Mouse (Mus musculus): Measurements from ENCODE around the gene Gm49369. TPM values are rescaled to one million over a fixed set of nuclear protein-coding genes. Genes with fewer than 3 reads are reported as not detected.

Gm49369 gene
- polyA plus RNA-seq, 1 experiment from 2014 or later = not detected

DNA sequence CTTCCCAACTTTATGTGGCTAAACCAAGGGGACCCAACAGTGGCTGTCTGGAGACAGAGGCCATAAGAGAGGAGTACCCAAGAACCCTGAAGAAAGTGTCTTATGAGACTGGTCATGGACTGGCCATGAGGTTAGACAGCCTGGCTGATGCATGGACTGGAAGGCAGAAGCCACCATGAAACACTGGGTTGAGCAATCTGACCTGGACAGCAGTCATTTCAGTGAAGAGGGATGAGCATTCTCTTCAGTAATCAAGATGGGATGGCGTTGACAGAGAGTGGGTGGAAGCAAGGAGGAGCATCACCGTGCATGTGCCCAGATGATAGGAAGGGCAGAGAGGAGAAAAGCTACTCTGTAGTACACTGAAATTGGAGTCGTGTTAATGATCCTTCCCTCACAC is 8.6 kb upstream of the Gm49369 start:
- no peak for ATAC-seq
- no peak overlapping the region for H3K4me3 ChIP-seq (ENCODE audit: low read depth, low read length)
- H3K36me3 ChIP-seq (ENCODE audit: control insufficient read depth, insufficient read depth) = no peaks in the 10 kb centered on the region
- H3K4me1 ChIP-seq (replicated peaks; ENCODE audit: control insufficient read depth, insufficient read depth, low read length) = peaks cover 6% of the 10 kb centered on the region
- 73% methylated on average over 3 of the region's 3 CpGs for WGBS
- no peak overlapping the region for H3K27ac ChIP-seq (ENCODE audit: low read depth, low read length)
- TF ChIP-seq CTCF (IDR thresholded peaks at IDR 0.05; ENCODE audit: low read depth) = no peak
- H3K4me2 ChIP-seq (replicated peaks; ENCODE audit: low read depth) = no peak overlapping the region
- H3K9me3 ChIP-seq (ENCODE audit: control insufficient read depth) = no peaks in the 10 kb centered on the region
- H3K9ac ChIP-seq (ENCODE audit: low read depth, low read length) = no peak overlapping the region
- H3K27me3 ChIP-seq (replicated peaks; ENCODE audit: control insufficient read depth, insufficient read depth, low read length) = no peaks in the 10 kb centered on the region

DNA sequence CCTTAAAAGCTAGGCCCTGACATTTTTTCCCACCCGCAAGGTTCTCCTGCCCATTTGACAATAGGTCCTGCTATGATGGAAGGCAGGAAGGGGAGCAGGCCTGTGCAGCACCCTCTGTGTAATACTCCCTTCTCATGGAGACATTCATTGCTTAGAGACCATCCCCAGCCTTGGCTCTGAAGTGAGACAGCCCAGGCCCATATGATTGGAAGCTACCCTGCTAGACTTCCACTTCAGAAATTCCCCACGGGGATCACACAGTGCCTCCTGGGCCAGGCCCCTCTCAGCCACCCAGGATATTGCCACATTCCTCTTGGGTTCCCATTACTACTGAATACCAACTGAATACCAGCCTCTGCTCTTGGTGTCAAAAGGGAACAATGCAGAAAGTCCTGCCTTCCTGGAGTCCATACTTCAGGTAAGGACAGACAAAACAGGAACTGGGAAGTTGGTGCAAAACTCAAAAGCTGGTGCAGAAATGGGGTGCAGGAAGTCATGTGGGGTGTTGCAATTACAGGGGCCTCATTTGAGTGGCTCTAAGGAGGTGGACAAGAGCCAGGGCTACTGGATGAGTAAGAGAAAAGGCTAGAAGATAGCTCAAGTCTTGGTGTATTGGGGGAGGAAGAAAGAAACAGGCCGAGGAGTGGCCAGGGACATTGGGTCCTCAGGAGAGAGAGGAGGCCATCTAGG is 7.6 kb upstream of the Gm49369 start:
- H3K4me2 ChIP-seq (replicated peaks; ENCODE audit: low read depth) = no peak overlapping the region
- H3K36me3 ChIP-seq (ENCODE audit: control insufficient read depth, insufficient read depth) = peaks cover 5% of the 10 kb centered on the region
- no peak overlapping the region for H3K9ac ChIP-seq (ENCODE audit: low read depth, low read length)
- WGBS = 87% methylated on average over 3 of the region's 3 CpGs
- no peak overlapping the region for H3K4me3 ChIP-seq (ENCODE audit: low read depth, low read length)
- H3K27me3 ChIP-seq (replicated peaks; ENCODE audit: control insufficient read depth, insufficient read depth, low read length) = no peaks in the 10 kb centered on the region
- ATAC-seq = no peak
- TF ChIP-seq CTCF (IDR thresholded peaks at IDR 0.05; ENCODE audit: low read depth) = no peak
- peaks cover 9% of the 10 kb centered on the region for H3K4me1 ChIP-seq (replicated peaks; ENCODE audit: control insufficient read depth, insufficient read depth, low read length)
- H3K27ac ChIP-seq (ENCODE audit: low read depth, low read length) = no peak overlapping the region
- no peaks in the 10 kb centered on the region for H3K9me3 ChIP-seq (ENCODE audit: control insufficient read depth)

DNA sequence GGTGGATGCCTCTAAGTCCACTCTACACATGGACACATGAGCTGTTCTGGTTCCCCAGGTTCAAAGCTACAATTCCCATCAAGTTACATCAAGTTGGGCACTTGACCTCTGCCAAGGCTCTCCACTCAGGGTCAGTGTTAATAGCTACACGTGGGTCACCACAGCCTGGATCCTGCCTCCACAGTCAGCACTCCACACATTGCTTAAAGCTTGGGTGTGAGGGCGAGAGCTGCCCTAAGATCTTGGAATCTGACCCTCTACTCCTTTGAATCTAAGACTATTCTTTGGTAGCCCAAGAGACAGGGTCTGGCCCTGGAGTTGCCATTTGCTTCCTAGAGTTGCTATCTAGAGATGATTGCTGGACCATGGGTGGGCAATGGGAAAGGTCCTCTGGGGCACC is 6.3 kb upstream of the Gm49369 start:
- H3K36me3 ChIP-seq (ENCODE audit: control insufficient read depth, insufficient read depth) = peaks cover 18% of the 10 kb centered on the region
- no peaks in the 10 kb centered on the region for H3K9me3 ChIP-seq (ENCODE audit: control insufficient read depth)
- ATAC-seq = no peak
- TF ChIP-seq CTCF (IDR thresholded peaks at IDR 0.05; ENCODE audit: low read depth) = no peak
- WGBS = 97% methylated on average over 2 of the region's 2 CpGs
- peaks cover 9% of the 10 kb centered on the region for H3K4me1 ChIP-seq (replicated peaks; ENCODE audit: control insufficient read depth, insufficient read depth, low read length)
- H3K4me3 ChIP-seq (ENCODE audit: low read depth, low read length) = no peak overlapping the region
- H3K4me2 ChIP-seq (replicated peaks; ENCODE audit: low read depth) = no peak overlapping the region
- no peaks in the 10 kb centered on the region for H3K27me3 ChIP-seq (replicated peaks; ENCODE audit: control insufficient read depth, insufficient read depth, low read length)
- no peak overlapping the region for H3K9ac ChIP-seq (ENCODE audit: low read depth, low read length)
- no peak overlapping the region for H3K27ac ChIP-seq (ENCODE audit: low read depth, low read length)

GRCm38 (mm10) chr7:142388198-142388597 is 5.7 kb upstream of the Gm49369 start:
- peaks cover 24% of the 10 kb centered on the region for H3K36me3 ChIP-seq (ENCODE audit: control insufficient read depth, insufficient read depth)
- H3K4me1 ChIP-seq (replicated peaks; ENCODE audit: control insufficient read depth, insufficient read depth, low read length) = peaks cover 9% of the 10 kb centered on the region
- WGBS = 91% methylated on average over 1 of the region's 1 CpGs
- H3K9me3 ChIP-seq (ENCODE audit: control insufficient read depth) = no peaks in the 10 kb centered on the region
- ATAC-seq = peak; percentile 31
- TF ChIP-seq CTCF (IDR thresholded peaks at IDR 0.05; ENCODE audit: low read depth) = no peak
- H3K4me3 ChIP-seq (ENCODE audit: low read depth, low read length) = 0 out of 2 replicates have a peak overlapping the region, but pooled peaks have one; percentile 70
- peak overlapping the region; percentile 82; the same call in 1 of the 2 replicates for H3K27ac ChIP-seq (ENCODE audit: low read depth, low read length)
- peak overlapping the region; percentile 91 for H3K4me2 ChIP-seq (replicated peaks; ENCODE audit: low read depth)
- no peaks in the 10 kb centered on the region for H3K27me3 ChIP-seq (replicated peaks; ENCODE audit: control insufficient read depth, insufficient read depth, low read length)
- no peak overlapping the region for H3K9ac ChIP-seq (ENCODE audit: low read depth, low read length)

DNA sequence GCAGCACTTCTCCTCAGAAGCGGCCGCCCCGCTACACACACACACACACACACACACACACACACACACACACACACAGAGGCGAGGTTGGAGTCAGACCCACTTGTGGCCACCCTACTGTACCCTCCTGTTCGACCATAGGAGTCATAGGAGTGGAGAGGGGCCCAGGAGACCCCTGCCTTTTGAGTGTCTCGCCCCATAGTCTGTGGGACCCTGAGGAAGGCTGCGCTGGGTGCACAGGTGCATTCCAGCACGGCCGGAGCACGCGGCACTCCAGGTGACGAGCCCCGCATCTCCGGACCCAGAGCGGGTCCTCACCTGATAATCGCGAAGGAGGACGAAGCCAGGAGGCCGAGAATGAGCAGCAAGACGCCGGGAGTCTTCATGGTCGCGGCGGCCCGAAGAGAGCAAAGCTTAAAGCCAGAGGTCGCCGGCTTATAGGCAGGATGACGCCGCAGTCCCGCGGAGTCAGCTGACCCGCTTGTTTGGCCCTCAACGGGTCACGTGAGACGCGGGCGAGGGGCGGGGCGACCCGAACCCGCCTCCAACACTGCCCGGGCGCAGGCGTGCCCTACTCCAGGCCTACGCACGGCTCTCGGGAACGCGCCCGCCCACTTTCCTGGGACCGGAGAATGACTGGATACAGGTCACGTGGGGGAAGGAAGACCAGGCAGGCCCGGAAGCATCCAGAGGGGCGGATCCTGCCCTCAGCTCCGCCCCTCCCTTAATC is 5.1 kb upstream of the Gm49369 start, which contains the start of gene Ctsd:
Gene Ctsd (minus strand): TSS at position 620 of the 730 bp plus-strand sequence.
- under 1% methylated on average over 55 of the region's 55 CpGs for WGBS
- no peaks in the 10 kb centered on the region for H3K27me3 ChIP-seq (replicated peaks; ENCODE audit: control insufficient read depth, insufficient read depth, low read length)
- no peak for TF ChIP-seq CTCF (IDR thresholded peaks at IDR 0.05; ENCODE audit: low read depth)
- no peaks in the 10 kb centered on the region for H3K9me3 ChIP-seq (ENCODE audit: control insufficient read depth)
- H3K4me2 ChIP-seq (replicated peaks; ENCODE audit: low read depth) = peak within 1 kb of the TSS; percentile 91
- peak within 1 kb of the TSS; percentile 83 for H3K9ac ChIP-seq (ENCODE audit: low read depth, low read length)
- peak; percentile 97 for ATAC-seq
- H3K27ac ChIP-seq (ENCODE audit: low read depth, low read length) = peak within 1 kb of the TSS; percentile 82
- peak within 1 kb of the TSS; percentile 70 for H3K4me3 ChIP-seq (ENCODE audit: low read depth, low read length)
- H3K4me1 ChIP-seq (replicated peaks; ENCODE audit: control insufficient read depth, insufficient read depth, low read length) = peaks cover 9% of the 10 kb centered on the region
- H3K36me3 ChIP-seq (ENCODE audit: control insufficient read depth, insufficient read depth) = peaks cover 30% of the 10 kb centered on the region

DNA sequence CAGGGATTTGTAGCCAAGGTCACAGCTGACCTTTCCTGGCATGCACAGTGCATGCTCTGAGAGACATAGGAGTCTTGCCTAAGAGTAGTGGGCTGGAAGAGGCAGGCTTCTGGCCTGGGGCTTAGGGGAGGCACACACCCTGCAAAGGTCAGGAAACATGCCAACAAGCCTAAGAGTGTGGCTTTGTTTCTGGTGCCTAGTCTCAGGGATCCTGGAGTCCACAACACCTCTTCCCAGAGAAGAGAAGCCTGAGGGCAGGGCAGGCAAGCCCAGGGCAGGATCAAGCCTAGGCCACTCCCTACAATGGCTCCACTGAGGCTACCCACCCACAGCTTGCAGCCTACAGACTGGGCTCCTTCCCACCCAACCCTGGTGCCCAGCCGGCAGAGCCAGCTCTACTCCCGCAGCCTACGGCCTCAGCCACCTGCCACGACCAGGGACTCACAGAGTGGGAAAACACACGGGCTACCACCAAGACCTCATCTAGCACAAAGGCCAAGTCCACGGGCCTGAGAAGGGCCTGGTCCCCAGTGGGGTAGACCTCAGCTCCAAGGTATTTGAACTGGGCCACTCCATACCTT is 4.2 kb upstream of the Gm49369 start:
- peaks cover 9% of the 10 kb centered on the region for H3K4me1 ChIP-seq (replicated peaks; ENCODE audit: control insufficient read depth, insufficient read depth, low read length)
- H3K27me3 ChIP-seq (replicated peaks; ENCODE audit: control insufficient read depth, insufficient read depth, low read length) = no peaks in the 10 kb centered on the region
- H3K9me3 ChIP-seq (ENCODE audit: control insufficient read depth) = no peaks in the 10 kb centered on the region
- WGBS = 30% methylated on average over 6 of the region's 6 CpGs
- H3K36me3 ChIP-seq (ENCODE audit: control insufficient read depth, insufficient read depth) = peaks cover 39% of the 10 kb centered on the region
- peak overlapping the region; percentile 91 for H3K4me2 ChIP-seq (replicated peaks; ENCODE audit: low read depth)
- peak overlapping the region; percentile 70 for H3K4me3 ChIP-seq (ENCODE audit: low read depth, low read length)
- H3K27ac ChIP-seq (ENCODE audit: low read depth, low read length) = peak overlapping the region; percentile 82; the same call in 1 of the 2 replicates
- ATAC-seq = no peak
- no peak for TF ChIP-seq CTCF (IDR thresholded peaks at IDR 0.05; ENCODE audit: low read depth)
- H3K9ac ChIP-seq (ENCODE audit: low read depth, low read length) = peak overlapping the region; percentile 83
